In genomic region chr7:105553456-105554211, GRCm38 (mm10) we compare ENCODE assay signal across 8 mouse cellular contexts. TPM values are rescaled to one million over a fixed set of nuclear protein-coding genes. Genes with fewer than 3 reads are reported as not detected.
DNase-seq lines count a peak whose midpoint lies in the region; ATAC-seq and TF ChIP-seq lines count a peak whose summit lies in the region.

No protein-coding gene starts in this region.

- intact Hi-C loops in left cerebral cortex, postnatal 4 days (cut with DNase I), result loop anchor here (5.0 to 10.0 kb wide), 3 partner anchors 79 to 259 kb away; partner anchors contain the start of genes Ilk, Mrpl17, Rrp8 and Trim3

- H3K27me3 ChIP-seq in heart, postnatal 0 days (ENCODE audit: control insufficient read depth, insufficient read depth, low read length), result no peaks in the 10 kb centered on the region
- 0 out of 2 replicates have a peak, but pooled peaks cover 6% of the 10 kb centered on the region for H3K27me3 ChIP-seq in midbrain, embryonic 10.5 days (ENCODE audit: low read depth, poor library complexity, severe bottlenecking)

- H3K9ac ChIP-seq in heart, postnatal 0 days (replicated peaks; ENCODE audit: low read depth, low read length), result 0 out of 2 replicates have a peak overlapping the region, but pooled peaks have one; percentile 28

- H3K36me3 ChIP-seq in heart, postnatal 0 days (replicated peaks; ENCODE audit: control insufficient read depth, insufficient read depth, low read length), result peaks cover 20% of the 10 kb centered on the region
- H3K36me3 ChIP-seq in midbrain, embryonic 10.5 days, result peaks cover 23% of the 10 kb centered on the region

- H3K4me2 ChIP-seq in heart, postnatal 0 days (ENCODE audit: low read depth, low read length), result peak overlapping the region; percentile 73

- peak overlapping the region; percentile 46; the same call in 1 of the 2 replicates for H3K27ac ChIP-seq in heart, postnatal 0 days (ENCODE audit: low read depth)
- peak overlapping the region; percentile 88 for H3K27ac ChIP-seq in midbrain, embryonic 10.5 days (replicated peaks)

- 36% methylated on average over 26 of the region's 27 CpGs for WGBS in heart, postnatal 0 days
- 26% methylated on average over 27 of the region's 27 CpGs for WGBS in midbrain, embryonic 10.5 days

- no peak for TF ChIP-seq EP300 in heart, postnatal 0 days (IDR thresholded peaks at IDR 0.05; ENCODE audit: low read depth)

- peak; percentile 4 to 14 for DNase-seq in left cerebral cortex, adult 18-20 months (ENCODE audit: low spot score in 2 of 2)
- DNase-seq in left cerebral cortex, postnatal 4 days, result no peak
- peak; percentile 70 for DNase-seq in cerebellum, adult 9-11 months
- no peak for DNase-seq in heart, postnatal 0 days (ENCODE audit: low spot score)
- no peak for DNase-seq in midbrain, embryonic 10.5 days (ENCODE audit: low spot score)
- DNase-seq in urinary bladder, postnatal 36 days (ENCODE audit: low spot score in 2 of 2), result no peak
- no peak for DNase-seq in gastrocnemius, postnatal 10 days
- no peak for DNase-seq in ovary, postnatal 36 days (ENCODE audit: low spot score)

- no peak for TF ChIP-seq CTCF in heart, postnatal 0 days (IDR thresholded peaks at IDR 0.05; ENCODE audit: low read depth)

- 0 out of 2 replicates have a peak, but pooled peaks have one; percentile 2 for ATAC-seq in heart, postnatal 0 days (ENCODE audit: insufficient read depth, low read depth)

- peaks cover 22% of the 10 kb centered on the region for H3K4me1 ChIP-seq in heart, postnatal 0 days (ENCODE audit: control insufficient read depth, insufficient read depth)
- peaks cover 23% of the 10 kb centered on the region for H3K4me1 ChIP-seq in midbrain, embryonic 10.5 days

- peak overlapping the region; percentile 62 for H3K4me3 ChIP-seq in heart, postnatal 0 days (ENCODE audit: low read depth, low read length)
- peak overlapping the region; percentile 75 for H3K4me3 ChIP-seq in midbrain, embryonic 10.5 days

- no peaks in the 10 kb centered on the region for H3K9me3 ChIP-seq in heart, postnatal 0 days (replicated peaks; ENCODE audit: control insufficient read depth, low read length)
- no peaks in the 10 kb centered on the region for H3K9me3 ChIP-seq in midbrain, embryonic 10.5 days (replicated peaks)

RNA-seq across cellular contexts. Expression of gene Smpd1, which starts 0.5 kb away (rescaled TPM):
- total RNA-seq in left cerebral cortex, adult 18-20 months (2021), result 100 to 1,000 TPM in 1 of 2 experiments, 10 to 100 TPM in 1; 99.9 to 111 TPM
- 10 to 100 TPM; 59.3 to 65.7 TPM for total RNA-seq in left cerebral cortex, postnatal 4 days (2021)
- 159 and 173 TPM in 2 replicates for total RNA-seq in heart, postnatal 0 days (2014; rRNA removed; ENCODE audit: low replicate concordance)
- polyA plus RNA-seq in heart, postnatal 0 days (2015; fragmentation: Nextera tagmentation; extraction: Ambion mirVana), result 81.0 and 85.3 TPM in 2 replicates
- polyA plus RNA-seq in midbrain, embryonic 10.5 days (2016; fragmentation: Nextera tagmentation; extraction: Ambion mirVana), result 34.2 and 41.7 TPM in 2 replicates
- total RNA-seq in gastrocnemius, postnatal 10 days (2021), result 10 to 100 TPM; 42.9 to 44.0 TPM

RNA-seq across cellular contexts. Expression of gene Apbb1, which starts 27.8 kb away (rescaled TPM):
- total RNA-seq in left cerebral cortex, adult 18-20 months (2021), result 100 to 1,000 TPM; 469 to 485 TPM
- total RNA-seq in left cerebral cortex, postnatal 4 days (2021), result 100 to 1,000 TPM; 327 to 331 TPM
- total RNA-seq in heart, postnatal 0 days (2014; rRNA removed; ENCODE audit: low replicate concordance), result 48.0 and 170 TPM in 2 replicates
- polyA plus RNA-seq in heart, postnatal 0 days (2015; fragmentation: Nextera tagmentation; extraction: Ambion mirVana), result 67.3 and 69.7 TPM in 2 replicates
- 112 and 134 TPM in 2 replicates for polyA plus RNA-seq in midbrain, embryonic 10.5 days (2016; fragmentation: Nextera tagmentation; extraction: Ambion mirVana)
- total RNA-seq in gastrocnemius, postnatal 10 days (2021), result 10 to 100 TPM; 10.6 to 13.0 TPM

RNA-seq across cellular contexts. Expression of gene Hpx, which starts 46.3 kb away (rescaled TPM):
- under 1 TPM; 0.40 to 0.82 TPM for total RNA-seq in left cerebral cortex, adult 18-20 months (2021)
- under 1 TPM in 1 of 2 experiments, not detected in 1; 0.26 TPM for total RNA-seq in left cerebral cortex, postnatal 4 days (2021)
- total RNA-seq in heart, postnatal 0 days (2014; rRNA removed; ENCODE audit: low replicate concordance), result 0.38 and 1.0 TPM in 2 replicates
- 0.15 and 0.18 TPM in 2 replicates for polyA plus RNA-seq in heart, postnatal 0 days (2015; fragmentation: Nextera tagmentation; extraction: Ambion mirVana)
- 0.07 and 0.17 TPM in 2 replicates for polyA plus RNA-seq in midbrain, embryonic 10.5 days (2016; fragmentation: Nextera tagmentation; extraction: Ambion mirVana)
- total RNA-seq in gastrocnemius, postnatal 10 days (2021), result 1 to 10 TPM in 1 of 2 experiments, not detected in 1; 2.5 TPM

Comparison
In these comparisons a context has a peak if more than half of its experiments do, and no peak if none do; other contexts are left out.
1. DNase-seq: peak in left cerebral cortex, adult 18-20 months (2 of 2) and cerebellum, adult 9-11 months (single experiment); none in left cerebral cortex, postnatal 4 days (single experiment), heart, postnatal 0 days (single experiment), midbrain, embryonic 10.5 days (single experiment), urinary bladder, postnatal 36 days (0 of 2), gastrocnemius, postnatal 10 days (single experiment) and ovary, postnatal 36 days (single experiment).